Mouse (Mus musculus): Measurements from ENCODE around the gene Adck1. TPM values are rescaled to one million over a fixed set of nuclear protein-coding genes. Genes with fewer than 3 reads are reported as not detected.

The Adck1 gene
- total and polyA plus RNA-seq, 3 experiments, result 26.8 to 33.3 (median 29.4) TPM

DNA sequence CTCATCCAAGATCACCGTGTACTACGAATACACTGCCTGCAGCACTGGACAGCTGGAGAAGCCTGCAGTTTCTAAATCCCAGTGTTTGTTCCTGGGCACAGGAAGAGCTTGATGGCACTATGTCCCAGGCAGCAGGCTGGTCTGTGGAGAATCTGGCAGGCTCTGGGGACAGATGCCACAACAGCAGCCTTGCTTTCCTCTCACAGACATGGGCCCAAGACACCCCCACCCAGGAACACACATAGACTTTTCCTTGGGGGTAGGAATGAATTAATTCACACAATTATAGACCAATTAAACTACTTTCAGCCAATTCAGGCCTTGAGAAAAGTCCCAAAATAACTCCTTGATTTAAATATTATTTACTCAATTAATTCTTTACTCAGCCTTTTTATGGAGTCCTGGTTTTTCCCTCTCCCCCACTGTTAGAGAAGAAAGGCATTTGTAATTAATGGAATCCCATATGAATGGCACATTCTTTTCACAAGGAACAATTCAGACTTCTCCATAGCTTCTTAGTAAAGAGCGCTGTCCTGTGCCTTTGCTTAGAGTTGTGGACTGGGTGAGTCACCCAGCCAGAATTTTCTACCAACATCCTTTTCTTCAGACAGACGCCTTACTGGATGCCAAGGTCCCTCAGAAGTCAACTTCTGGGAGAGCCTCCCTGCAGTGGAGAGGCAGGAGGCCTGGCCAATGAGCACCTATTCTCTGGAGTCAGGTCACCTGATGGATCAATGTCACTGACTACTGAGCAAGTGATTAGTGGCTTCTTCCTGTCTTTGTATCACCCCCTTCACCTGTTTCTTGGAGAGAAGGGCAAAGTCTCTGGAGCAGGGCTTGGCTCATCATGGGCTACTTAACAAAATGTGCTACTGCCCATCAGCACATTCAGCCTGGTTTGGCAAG lies 90.6 kb downstream of the Adck1 start:
- Histone ChIP-seq H3K4me3 (replicated peaks in 1 of 3; ENCODE audit: low read depth in 2 of 3, low read length in 2 of 3, poor library complexity in 1 of 3) (no peak overlapping the region), H3K79me2 (replicated peaks; ENCODE audit: control insufficient read depth, extremely low read depth, insufficient read depth, poor library complexity, severe bottlenecking) (no peaks in the 10 kb centered on the region), H3K4me2 (ENCODE audit: insufficient read depth, low read depth, poor library complexity, severe bottlenecking) (no peak overlapping the region), H3K4me1 (ENCODE audit: control insufficient read depth in 1 of 2, insufficient read depth in 2 of 2) (no peaks in the 10 kb centered on the region), H3K27me3 (replicated peaks) (no peaks in the 10 kb centered on the region), H3K9ac (ENCODE audit: insufficient read depth, low read depth) (no peak overlapping the region), H3K27ac (ENCODE audit: insufficient read depth, low read depth) (no peak overlapping the region), H3K36me3 (replicated peaks in 1 of 2; ENCODE audit: control insufficient read depth in 1 of 2, insufficient read depth in 1 of 2, low read length in 1 of 2) (peaks cover 28 to 84% of the 10 kb centered on the region in 2 experiments), H3K9me3 (replicated peaks; ENCODE audit: low read length) (no peaks in the 10 kb centered on the region)
- dilution Hi-C loops (cut with MboI; ENCODE audit: extremely low pct_ligation_motif_present, extremely low pct_unique_long_range_greater_than_20kb, low sequenced_read_pairs) (no loop called here), in situ Hi-C loops (cut with MboI; ENCODE audit: low pct_ligation_motif_present, low pct_unique_long_range_greater_than_20kb, low sequenced_read_pairs) (no loop called here)
- TF ChIP-seq PAX5 (IDR thresholded peaks at IDR 0.05; ENCODE audit: low read length) (no peak), SIN3A (IDR thresholded peaks at IDR 0.05; ENCODE audit: low read length) (no peak), HCFC1 (IDR thresholded peaks at IDR 0.05; ENCODE audit: low read depth, low read length) (no peak), POLR2A (IDR thresholded peaks at IDR 0.05; ENCODE audit: low read depth, low read length) (no peak), CHD2 (IDR thresholded peaks at IDR 0.05; ENCODE audit: low read length) (no peak), TBP (conservative IDR thresholded peaks at IDR 0.05; ENCODE audit: low read depth, low read length) (no peak), USF2 (conservative IDR thresholded peaks at IDR 0.05; ENCODE audit: low read depth, low read length) (no peak), CHD1 (IDR thresholded peaks at IDR 0.05; ENCODE audit: low read depth, low read length) (no peak), IRF4 (IDR thresholded peaks at IDR 0.05; ENCODE audit: low read depth, low read length) (no peak), RCOR1 (conservative IDR thresholded peaks at IDR 0.05; ENCODE audit: low read depth, low read length) (no peak), CTCF (conservative IDR thresholded peaks at IDR 0.05 in 1 of 2, IDR thresholded peaks at IDR 0.05 in 1 of 2; ENCODE audit: low read depth in 2 of 2, low read length in 2 of 2) (no peak), NRF1 (IDR thresholded peaks at IDR 0.05; ENCODE audit: low read depth, low read length) (no peak), ZNF384 (IDR thresholded peaks at IDR 0.05; ENCODE audit: low read depth, low read length) (no peak), ZMIZ1 (IDR thresholded peaks at IDR 0.05; ENCODE audit: low read depth, low read length) (no peak), ELF1 (IDR thresholded peaks at IDR 0.05; ENCODE audit: low read depth, low read length) (no peak), MEF2A (IDR thresholded peaks at IDR 0.05; ENCODE audit: borderline replicate concordance, low read depth, low read length) (no peak), POLR2AphosphoS2 (IDR thresholded peaks at IDR 0.05; ENCODE audit: low read depth, low read length) (no peak), NELFE (IDR thresholded peaks at IDR 0.05; ENCODE audit: low read depth, low read length) (no peak)
- no peak for DNase-seq (ENCODE audit: extremely low read depth)

DNA sequence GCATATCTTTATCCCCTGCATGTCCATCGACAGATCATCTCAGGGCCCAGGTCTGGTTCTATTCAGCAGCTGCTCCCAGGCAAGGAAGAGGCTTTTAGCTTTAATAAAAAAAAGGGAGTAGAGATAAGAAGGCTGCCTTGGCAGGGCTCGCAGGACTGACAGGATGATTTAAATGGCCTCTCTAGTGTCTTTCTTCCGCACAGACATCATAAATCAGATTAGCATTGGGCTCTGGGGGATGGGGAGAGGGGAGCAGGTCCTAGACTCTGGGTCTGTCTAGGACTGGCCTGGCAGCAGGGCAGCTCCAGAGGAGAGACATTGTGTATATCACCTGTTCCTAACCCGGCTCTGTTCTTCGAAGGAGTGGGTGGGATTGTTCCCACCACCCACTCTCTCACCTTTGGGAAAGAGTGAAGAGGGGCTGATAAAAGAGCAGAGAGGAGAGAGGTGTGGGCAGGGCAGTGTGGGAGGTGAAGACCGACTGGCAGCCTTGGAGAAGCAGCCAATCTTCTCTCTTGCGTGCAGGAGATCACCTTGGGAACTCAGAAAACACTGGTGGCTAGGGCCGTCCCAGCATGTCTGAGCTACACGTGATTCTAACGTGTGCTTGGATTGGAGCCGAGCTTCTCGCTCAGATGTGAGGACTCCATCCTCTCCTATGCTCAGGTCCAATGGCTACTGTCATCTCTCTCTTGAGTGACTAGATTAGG lies 94.5 kb downstream of the Adck1 start:
- Histone ChIP-seq H3K4me1 (ENCODE audit: control insufficient read depth in 1 of 2, insufficient read depth in 2 of 2) (no peaks in the 10 kb centered on the region), H3K9me3 (replicated peaks; ENCODE audit: low read length) (no peaks in the 10 kb centered on the region), H3K79me2 (replicated peaks; ENCODE audit: control insufficient read depth, extremely low read depth, insufficient read depth, poor library complexity, severe bottlenecking) (no peaks in the 10 kb centered on the region), H3K36me3 (replicated peaks in 1 of 2; ENCODE audit: control insufficient read depth in 1 of 2, insufficient read depth in 1 of 2, low read length in 1 of 2) (peaks cover 17 to 79% of the 10 kb centered on the region in 2 experiments), H3K27ac (ENCODE audit: insufficient read depth, low read depth) (no peak overlapping the region), H3K4me2 (ENCODE audit: insufficient read depth, low read depth, poor library complexity, severe bottlenecking) (no peak overlapping the region), H3K27me3 (replicated peaks) (no peaks in the 10 kb centered on the region), H3K4me3 (replicated peaks in 1 of 3; ENCODE audit: low read depth in 2 of 3, low read length in 2 of 3, poor library complexity in 1 of 3) (no peak overlapping the region), H3K9ac (ENCODE audit: insufficient read depth, low read depth) (no peak overlapping the region)
- no peak for TF ChIP-seq ZC3H11A (IDR thresholded peaks at IDR 0.05; ENCODE audit: low read depth, low read length)
- TF ChIP-seq MAFK (IDR thresholded peaks at IDR 0.05; ENCODE audit: insufficient replicate concordance, low read length), result no peak
- TF ChIP-seq ZKSCAN1 (IDR thresholded peaks at IDR 0.05; ENCODE audit: borderline replicate concordance, low read depth, low read length), result no peak
- TF ChIP-seq RAD21 (IDR thresholded peaks at IDR 0.05; ENCODE audit: low read depth, low read length), result no peak
- TF ChIP-seq SIN3A (IDR thresholded peaks at IDR 0.05; ENCODE audit: low read length), result no peak
- TF ChIP-seq IRF4 (IDR thresholded peaks at IDR 0.05; ENCODE audit: low read depth, low read length), result no peak
- DNase-seq (ENCODE audit: extremely low read depth), result no peak
- in situ Hi-C loops (cut with MboI; ENCODE audit: low pct_ligation_motif_present, low pct_unique_long_range_greater_than_20kb, low sequenced_read_pairs), result no loop called here
- dilution Hi-C loops (cut with MboI; ENCODE audit: extremely low pct_ligation_motif_present, extremely low pct_unique_long_range_greater_than_20kb, low sequenced_read_pairs), result no loop called here

Measured in CH12.LX (cell line).